Mouse (Mus musculus) urinary bladder, postnatal 14 days (tissue): ENCODE results near the gene Ogg1.

ENCODE experiments used
- DNase-seq: peaks from one replicate; pipeline ENCODE4 v3.0.0; 2021; ENCODE audit warnings: low spot score

Gene Ogg1

DNA sequence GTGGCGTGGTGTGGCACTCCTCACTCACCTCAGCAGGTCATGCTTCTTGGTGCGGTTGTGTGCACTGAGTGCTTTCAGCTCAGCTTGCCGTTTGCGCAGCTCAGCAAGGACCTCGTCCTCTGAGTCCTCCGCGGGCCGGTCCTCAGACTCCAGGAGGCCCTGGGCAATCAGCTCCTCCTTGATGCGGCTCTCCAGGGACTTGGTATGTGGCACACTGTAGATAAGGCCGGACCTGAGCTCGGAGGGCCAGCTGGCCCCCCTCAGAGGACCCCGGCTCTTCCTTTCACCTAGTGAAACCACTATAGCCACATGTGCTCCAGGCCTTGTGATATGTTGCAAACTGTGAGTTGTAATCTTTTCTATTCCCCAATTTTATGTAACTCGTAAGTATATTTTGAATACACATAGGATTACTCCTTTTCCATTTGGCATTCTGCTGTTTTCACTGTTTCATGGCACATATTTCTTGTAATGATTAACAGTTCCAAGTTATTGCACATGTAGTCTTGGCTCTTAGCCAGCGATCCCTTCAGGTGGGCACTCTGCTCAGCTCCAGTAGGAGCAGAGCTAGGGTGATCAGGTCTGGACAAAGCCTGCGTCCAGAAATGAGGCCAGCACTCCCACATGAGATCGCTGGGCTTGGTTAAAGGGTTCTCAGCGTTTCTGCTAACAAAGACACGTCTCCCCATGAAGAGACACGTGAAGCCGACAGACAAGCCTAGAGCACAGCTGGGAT, 43.6 kb downstream of the Ogg1 start:
- DNase-seq = no peak

DNA sequence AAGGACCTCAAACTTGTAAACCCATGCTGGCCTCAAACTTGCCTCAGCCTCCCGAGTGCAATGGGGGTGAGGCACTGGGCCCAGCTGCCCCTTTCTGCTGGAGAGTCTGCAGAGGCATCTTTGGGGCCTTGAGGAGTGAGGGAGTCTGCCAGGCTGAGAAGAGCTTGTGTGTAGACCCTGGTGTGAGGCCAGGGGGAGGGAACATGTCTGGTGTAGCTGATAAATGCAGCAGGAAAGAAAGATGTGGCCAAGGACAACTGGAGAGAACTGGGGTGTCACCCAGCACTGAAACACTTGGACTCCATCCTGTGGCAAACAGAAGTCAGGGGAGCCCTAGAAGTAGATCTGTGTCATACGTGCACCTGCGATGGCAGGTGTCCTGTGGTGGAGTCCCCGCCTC, 46.7 kb downstream of the Ogg1 start:
- no peak for DNase-seq

DNA sequence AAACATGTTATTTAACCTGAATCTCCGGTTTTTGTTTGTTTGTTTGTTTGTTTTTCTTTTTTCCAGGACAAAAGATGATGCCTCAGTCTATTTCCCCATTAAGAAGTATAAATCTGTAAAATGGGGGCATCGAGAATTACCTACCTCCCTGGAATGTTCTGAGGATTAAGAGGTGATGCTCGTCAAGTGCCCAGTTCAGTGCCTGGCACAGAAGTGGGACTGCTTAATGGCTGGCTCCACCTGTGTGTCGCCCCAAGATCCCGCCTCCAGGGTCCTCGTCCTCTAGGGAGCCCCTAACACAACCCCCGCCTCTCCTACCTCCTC, 50.4 kb downstream of the Ogg1 start:
- no peak for DNase-seq

DNA sequence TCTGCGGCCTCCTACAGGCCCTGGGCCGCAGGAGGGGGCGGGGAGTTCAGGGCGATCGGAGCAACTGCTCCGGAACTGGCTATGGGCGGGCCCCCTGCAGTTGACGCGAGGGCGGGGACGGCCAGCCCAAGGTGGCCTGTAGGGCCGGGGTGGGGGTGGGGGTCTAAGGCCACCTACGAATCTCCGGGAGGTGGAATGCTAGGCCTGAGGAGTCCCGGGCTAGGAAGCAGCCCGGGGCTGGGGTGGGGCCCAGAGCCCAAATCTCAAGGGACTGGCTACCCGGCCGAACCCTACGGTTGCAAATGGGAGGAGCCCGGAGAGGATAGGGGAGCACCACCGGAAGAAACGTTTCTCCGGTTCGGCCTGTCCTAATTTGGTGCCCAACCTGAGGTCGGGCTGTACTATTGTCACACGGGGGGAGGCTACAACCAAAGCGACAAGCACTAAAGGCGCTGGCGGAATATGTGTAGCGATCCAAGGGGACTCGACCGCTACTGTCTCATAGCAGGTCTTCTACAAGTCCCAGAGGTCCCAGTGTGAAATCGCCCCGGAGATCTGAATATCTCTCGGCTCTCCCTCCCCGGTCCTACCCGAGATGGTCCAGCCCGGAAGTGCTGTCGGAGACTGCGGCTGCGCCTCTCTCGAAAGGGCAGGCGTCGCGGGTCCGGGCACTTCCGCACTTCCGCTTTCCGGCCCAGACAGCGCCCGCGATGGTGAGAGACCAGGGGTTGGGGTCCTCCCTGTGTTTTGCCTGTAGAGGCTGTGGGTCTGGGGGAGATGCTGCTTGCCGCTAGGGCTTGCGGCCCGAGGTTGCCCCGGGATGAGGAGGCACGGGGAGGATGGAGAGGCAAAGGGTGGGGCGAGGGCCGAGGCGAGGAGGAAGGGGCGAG, 51.0 kb downstream of the Ogg1 start, which contains the start of the genes Tada3 and Arpc4:
TSS of gene Tada3 (minus strand) at position 388 of the 890 bp plus-strand sequence.
TSS of gene Arpc4 (plus strand) at position 620 of the 890 bp plus-strand sequence.
- peak; percentile 93 for DNase-seq

DNA sequence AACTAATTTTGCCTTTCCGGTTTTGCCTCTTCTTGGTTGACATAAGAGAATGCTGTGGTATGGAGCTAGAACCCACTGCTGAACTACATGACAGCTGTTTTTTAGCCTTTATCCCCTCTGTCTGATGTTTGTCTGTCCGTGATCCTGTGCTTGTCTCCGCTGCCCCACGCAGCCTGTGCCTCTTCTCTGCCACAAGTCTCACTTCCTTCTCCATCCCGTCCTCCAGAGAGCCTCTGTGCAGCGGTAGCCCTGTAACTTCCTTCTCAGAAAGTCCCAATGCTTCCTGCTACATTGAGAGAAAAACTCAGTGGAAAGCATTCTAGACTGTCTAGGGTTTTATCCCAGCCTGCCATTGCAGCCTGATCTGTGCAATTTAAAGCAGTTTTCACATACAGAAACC, 52.5 kb downstream of the Ogg1 start:
- DNase-seq = no peak

DNA sequence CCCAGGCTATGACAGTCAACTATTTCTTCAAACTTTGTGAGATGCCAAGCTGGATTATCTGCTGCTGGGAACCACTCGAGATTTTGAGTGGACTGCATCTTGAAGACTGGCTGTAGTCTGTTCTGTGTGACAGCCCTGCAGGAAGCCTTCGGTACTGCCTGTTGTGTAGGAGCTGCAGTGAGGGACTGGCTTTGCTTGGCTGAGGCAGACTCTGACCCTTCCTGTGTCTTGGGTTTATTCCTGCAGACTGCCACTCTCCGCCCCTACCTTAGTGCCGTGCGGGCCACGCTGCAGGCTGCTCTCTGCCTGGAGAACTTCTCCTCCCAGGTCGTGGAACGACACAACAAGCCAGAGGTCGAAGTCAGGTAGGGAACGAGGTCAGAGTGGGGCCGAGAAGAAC, 53.7 kb downstream of the Ogg1 start:
- no peak for DNase-seq

DNA sequence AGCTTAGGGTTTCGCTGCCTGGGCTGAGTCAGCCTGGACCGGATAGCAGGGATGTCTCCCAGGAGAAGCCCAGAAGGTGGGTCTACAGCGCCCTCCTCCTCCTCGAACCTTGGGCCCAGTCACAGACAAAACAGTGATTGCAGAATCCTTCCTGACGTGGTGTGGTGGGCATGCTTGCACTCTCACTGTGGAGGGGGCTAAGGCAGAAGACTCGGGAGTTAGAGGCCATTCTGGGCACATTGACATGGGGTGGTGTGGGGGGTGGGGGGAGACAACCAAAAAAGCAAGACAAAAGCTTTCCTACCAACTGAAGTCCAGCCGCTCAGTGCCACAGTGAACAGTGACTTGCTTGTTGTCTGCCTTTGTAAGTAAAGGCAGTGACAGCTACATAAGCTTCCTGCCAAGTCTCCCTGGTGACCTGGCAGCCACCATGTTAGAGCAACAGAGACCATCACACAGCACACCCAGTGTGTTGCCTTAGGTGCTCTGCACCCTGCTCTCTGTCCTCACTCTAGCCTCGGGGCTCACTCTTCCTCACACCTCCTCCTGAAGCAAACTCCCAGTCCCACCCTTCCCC, 57.7 kb downstream of the Ogg1 start:
- DNase-seq = no peak
